Mouse (Mus musculus) bone marrow, adult 2 months (tissue): ENCODE measurements around the gene Gm17657.

Experiments
- CTCF ChIP-seq: fragments of 200-500 bp; IDR thresholded peaks from 2 replicates; pipeline ENCODE4 v1.5.1; 2011; ENCODE audit warnings: low read length, control low read depth; ENCODE audit not compliant: control insufficient read depth, insufficient read depth
- POLR2A ChIP-seq: fragments of 200-500 bp; IDR thresholded peaks from 2 replicates; pipeline ENCODE4 v1.6.1; 2011; ENCODE audit warnings: low read depth, mild to moderate bottlenecking, control low read depth, low read length, borderline replicate concordance; ENCODE audit not compliant: control insufficient read depth

- TF ChIP-seq CTCF (no peak), POLR2A (no peak)
These were observed 7.0 kb upstream of the Gm17657 start for GRCm38 (mm10) chr17:29556456-29556855.
